Mouse (Mus musculus) hindbrain, embryonic 16.5 days (tissue): Measurements from ENCODE around the gene Rrbp1. TPM values are rescaled to one million over a fixed set of nuclear protein-coding genes. Genes with fewer than 3 reads are reported as not detected.

Experiments used
- ATAC-seq: fragments of 200-750 bp; cut with Nextera tagmentation; 2 replicates; pipeline ENCODE4 v1.8.0; 2017; ENCODE audit warnings: moderate TSS enrichment, moderate library complexity
- H3K27ac ChIP-seq: fragments of 300-500 bp; sonication (generic); 2 replicates; pipeline ENCODE4 v1.5.1; 2014; ENCODE audit warnings: low read depth, mild to moderate bottlenecking, control low read depth, low read length, moderate library complexity
- H3K27me3 ChIP-seq: fragments of 300-500 bp; sonication (generic); replicated peaks from 2 replicates; pipeline ENCODE4 v1.6.1; 2014; ENCODE audit warnings: low read length; ENCODE audit not compliant: control insufficient read depth, insufficient read depth
- H3K36me3 ChIP-seq: fragments of 300-500 bp; sonication (generic); 2 replicates; pipeline ENCODE4 v1.6.1; 2014; ENCODE audit warnings: mild to moderate bottlenecking, low read length, moderate library complexity, mixed read lengths; ENCODE audit not compliant: control insufficient read depth, insufficient read depth
- H3K4me1 ChIP-seq: fragments of 300-500 bp; sonication (generic); 2 replicates; pipeline ENCODE4 v1.6.1; 2014; ENCODE audit warnings: low read depth, low read length; ENCODE audit not compliant: control insufficient read depth, insufficient read depth
- H3K4me2 ChIP-seq: fragments of 300-500 bp; sonication (generic); 2 replicates; pipeline ENCODE4 v1.6.1; 2014; ENCODE audit warnings: mild to moderate bottlenecking, low read length, control low read depth, moderate library complexity
- H3K4me3 ChIP-seq: fragments of 300-500 bp; sonication (generic); 2 replicates; pipeline ENCODE4 v1.5.1; 2014; ENCODE audit warnings: mild to moderate bottlenecking, low read length, control low read depth, moderate library complexity
- H3K9ac ChIP-seq: fragments of 300-500 bp; sonication (generic); 2 replicates; pipeline ENCODE4 v1.6.1; 2014; ENCODE audit warnings: low read depth, mild to moderate bottlenecking, control low read depth, low read length, moderate library complexity
- H3K9me3 ChIP-seq: fragments of 300-500 bp; sonication (generic); 2 replicates; pipeline ENCODE4 v1.6.1; 2014; ENCODE audit warnings: mild to moderate bottlenecking, low read length, moderate library complexity; ENCODE audit not compliant: control insufficient read depth
- WGBS: fragments of 180-500 bp; shearing (Covaris S2); extraction: QIAGEN DNeasy Blood & Tissue Kit; methylation state at CpG from one replicate; pipeline ENCODE4 v1.1.7; 2014; 5-methylcytosine and 5-hydroxymethylcytosine counted together
- polyA plus RNA-seq: library from polyadenylated mRNA; unstranded; fragments of >200 nt; fragmentation: Nextera tagmentation; extraction: Ambion mirVana; gene quantifications from 2 replicates; pipeline ENCODE4 v1.2.1, GENCODE M21; 2015

Rrbp1 gene
- polyA plus RNA-seq, 1 experiment from 2014 or later: 32.8 TPM

- peaks cover 26% of the 10 kb centered on the region for H3K4me1 ChIP-seq
- 73% methylated on average over 5 of the region's 5 CpGs for WGBS
Measured at GRCm38 (mm10) chr2:143917622-143918021, 93.4 kb downstream of the Rrbp1 start.

GRCm38 (mm10) chr2:143916229-143916628 lies 94.8 kb downstream of the Rrbp1 start:
- peak overlapping the region; percentile 86 for H3K27ac ChIP-seq
- peaks cover 26% of the 10 kb centered on the region for H3K4me1 ChIP-seq
- peak overlapping the region; percentile 65 for H3K4me3 ChIP-seq
- whole genome bisulfite sequencing: 8% methylated on average over 5 of the region's 5 CpGs
- no peak for ATAC-seq
- H3K27me3 ChIP-seq: no peaks in the 10 kb centered on the region
- H3K4me2 ChIP-seq: peak overlapping the region; percentile 76
- H3K36me3 ChIP-seq: no peaks in the 10 kb centered on the region
- no peaks in the 10 kb centered on the region for H3K9me3 ChIP-seq
- peak overlapping the region; percentile 83 for H3K9ac ChIP-seq

More at GRCm38 (mm10) chr2:143917622-143918021, 93.4 kb downstream of the Rrbp1 start:
- Histone ChIP-seq H3K27me3 (no peaks in the 10 kb centered on the region), H3K27ac (no peak overlapping the region), H3K36me3 (no peaks in the 10 kb centered on the region), H3K9me3 (no peaks in the 10 kb centered on the region), H3K4me3 (no peak overlapping the region), H3K9ac (no peak overlapping the region; the same call in 1 of the 2 replicates), H3K4me2 (peak overlapping the region; percentile 29)
- ATAC-seq: no peak

- Histone ChIP-seq H3K27me3 (no peaks in the 10 kb centered on the region), H3K4me3 (peak overlapping the region; percentile 65), H3K27ac (peak overlapping the region; percentile 86), H3K9me3 (no peaks in the 10 kb centered on the region), H3K4me2 (peak overlapping the region; percentile 76), H3K4me1 (peaks cover 26% of the 10 kb centered on the region), H3K36me3 (no peaks in the 10 kb centered on the region), H3K9ac (peak overlapping the region; percentile 83)
- peak; percentile 20 for ATAC-seq
- 0% methylated on average over 32 of the region's 32 CpGs for WGBS
Measured at GRCm38 (mm10) chr2:143915600-143916135, 95.4 kb downstream of the Rrbp1 start.

DNA sequence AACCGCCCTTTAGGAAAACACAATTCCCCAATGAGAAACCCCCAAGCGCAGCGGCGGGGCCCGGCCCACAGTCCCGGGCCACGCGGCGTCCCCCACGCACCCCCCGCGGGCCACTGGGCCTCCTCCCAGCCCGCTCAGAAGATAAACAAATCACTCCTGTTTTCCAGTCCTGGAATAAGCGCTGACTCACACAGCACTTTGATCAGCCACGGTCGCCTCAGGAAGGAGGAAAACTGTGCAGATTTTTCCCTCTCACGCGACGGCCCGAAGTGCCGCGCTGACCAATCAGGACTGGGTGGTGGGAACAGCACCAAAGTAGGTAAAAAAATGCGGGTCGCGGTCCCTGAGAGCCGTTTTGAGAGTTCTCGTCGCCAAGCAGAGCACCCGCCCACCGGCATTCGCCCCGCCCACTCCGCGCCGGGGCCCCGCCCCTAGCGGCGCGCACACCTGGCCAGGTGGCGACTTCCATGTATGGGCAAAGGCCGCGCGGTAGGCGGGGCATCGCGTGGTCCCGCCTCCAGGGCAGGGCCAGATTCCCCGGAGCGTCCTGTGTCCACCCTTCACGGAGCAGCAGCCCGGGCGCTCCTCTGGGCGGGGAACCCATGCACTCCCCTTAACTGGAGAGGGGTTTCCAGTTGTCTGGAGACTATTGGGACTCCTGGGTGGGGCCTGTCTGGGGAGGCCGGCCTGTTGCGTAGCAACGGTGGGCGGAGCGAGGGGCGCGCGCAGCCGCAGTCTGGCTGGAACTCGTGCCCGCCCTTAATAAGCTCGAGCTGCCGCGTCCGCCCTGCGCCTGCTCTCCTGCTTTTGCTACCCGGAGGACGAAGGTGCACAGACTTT lies 96.1 kb downstream of the Rrbp1 start, which contains the start of gene Dstn:
TSS of gene Dstn (plus strand) at position 561 of the 840 bp plus-strand sequence.
- peak within 1 kb of the TSS; percentile 76 for H3K4me2 ChIP-seq
- H3K4me3 ChIP-seq: peak within 1 kb of the TSS; percentile 65
- H3K27me3 ChIP-seq: no peaks in the 10 kb centered on the region
- H3K9me3 ChIP-seq: no peaks in the 10 kb centered on the region
- no peaks in the 10 kb centered on the region for H3K36me3 ChIP-seq
- peaks cover 26% of the 10 kb centered on the region for H3K4me1 ChIP-seq
- under 1% methylated on average over 66 of the region's 71 CpGs for WGBS
- peak within 1 kb of the TSS; percentile 83 for H3K9ac ChIP-seq
- H3K27ac ChIP-seq: peak within 1 kb of the TSS; percentile 86
- ATAC-seq: peak; percentile 96

GRCm38 (mm10) chr2:143914221-143914620 lies 96.8 kb downstream of the Rrbp1 start:
- Histone ChIP-seq H3K9me3 (no peaks in the 10 kb centered on the region), H3K9ac (peak overlapping the region; percentile 83), H3K36me3 (no peaks in the 10 kb centered on the region), H3K27me3 (no peaks in the 10 kb centered on the region), H3K4me3 (peak overlapping the region; percentile 65), H3K27ac (peak overlapping the region; percentile 86), H3K4me1 (peaks cover 25% of the 10 kb centered on the region), H3K4me2 (peak overlapping the region; percentile 70)
- WGBS: 6% methylated on average over 10 of the region's 10 CpGs
- no peak for ATAC-seq

GRCm38 (mm10) chr2:143912199-143912598 lies 98.9 kb downstream of the Rrbp1 start:
- Histone ChIP-seq H3K9me3 (no peaks in the 10 kb centered on the region), H3K36me3 (no peaks in the 10 kb centered on the region), H3K4me3 (no peak overlapping the region), H3K4me2 (no peak overlapping the region), H3K27me3 (no peaks in the 10 kb centered on the region), H3K27ac (no peak overlapping the region), H3K9ac (no peak overlapping the region), H3K4me1 (peaks cover 9% of the 10 kb centered on the region)
- ATAC-seq: no peak
- WGBS: 85% methylated on average over 2 of the region's 2 CpGs

- WGBS: 82% methylated on average over 2 of the region's 2 CpGs
- no peaks in the 10 kb centered on the region for H3K9me3 ChIP-seq
- H3K4me3 ChIP-seq: no peak overlapping the region
- no peaks in the 10 kb centered on the region for H3K27me3 ChIP-seq
- H3K9ac ChIP-seq: no peak overlapping the region
- ATAC-seq: no peak
- no peaks in the 10 kb centered on the region for H3K4me1 ChIP-seq
- H3K27ac ChIP-seq: no peak overlapping the region
- H3K4me2 ChIP-seq: no peak overlapping the region
- no peaks in the 10 kb centered on the region for H3K36me3 ChIP-seq
Measured at GRCm38 (mm10) chr2:143909230-143909629, 101.8 kb downstream of the Rrbp1 start.

DNA sequence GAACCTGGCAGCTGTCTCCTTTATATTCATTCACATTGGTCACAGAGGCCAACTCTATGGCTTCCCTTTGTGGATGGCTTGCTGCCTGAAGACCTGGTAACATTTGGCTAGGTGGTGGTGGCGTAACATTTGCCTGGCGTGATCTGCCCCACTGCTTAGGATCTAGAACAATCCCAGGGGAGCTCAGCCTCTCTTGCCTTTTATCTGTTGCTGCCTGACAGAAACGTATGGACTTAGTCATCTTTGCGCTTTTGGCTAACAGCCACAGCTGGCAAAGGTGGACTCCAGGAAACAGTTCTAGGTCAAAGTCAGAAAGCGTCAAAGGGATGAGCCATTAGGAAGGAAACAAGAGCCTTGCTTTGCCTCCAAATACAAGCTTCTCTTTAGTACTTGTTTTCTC lies 106.2 kb downstream of the Rrbp1 start:
- Histone ChIP-seq H3K9me3 (no peaks in the 10 kb centered on the region), H3K27me3 (no peaks in the 10 kb centered on the region), H3K4me2 (no peak overlapping the region), H3K4me1 (peaks cover 2% of the 10 kb centered on the region; the same call in 1 of the 2 replicates), H3K36me3 (no peaks in the 10 kb centered on the region), H3K27ac (no peak overlapping the region), H3K9ac (no peak overlapping the region), H3K4me3 (no peak overlapping the region)
- no peak for ATAC-seq
- 81% methylated on average over 5 of the region's 5 CpGs for WGBS

DNA sequence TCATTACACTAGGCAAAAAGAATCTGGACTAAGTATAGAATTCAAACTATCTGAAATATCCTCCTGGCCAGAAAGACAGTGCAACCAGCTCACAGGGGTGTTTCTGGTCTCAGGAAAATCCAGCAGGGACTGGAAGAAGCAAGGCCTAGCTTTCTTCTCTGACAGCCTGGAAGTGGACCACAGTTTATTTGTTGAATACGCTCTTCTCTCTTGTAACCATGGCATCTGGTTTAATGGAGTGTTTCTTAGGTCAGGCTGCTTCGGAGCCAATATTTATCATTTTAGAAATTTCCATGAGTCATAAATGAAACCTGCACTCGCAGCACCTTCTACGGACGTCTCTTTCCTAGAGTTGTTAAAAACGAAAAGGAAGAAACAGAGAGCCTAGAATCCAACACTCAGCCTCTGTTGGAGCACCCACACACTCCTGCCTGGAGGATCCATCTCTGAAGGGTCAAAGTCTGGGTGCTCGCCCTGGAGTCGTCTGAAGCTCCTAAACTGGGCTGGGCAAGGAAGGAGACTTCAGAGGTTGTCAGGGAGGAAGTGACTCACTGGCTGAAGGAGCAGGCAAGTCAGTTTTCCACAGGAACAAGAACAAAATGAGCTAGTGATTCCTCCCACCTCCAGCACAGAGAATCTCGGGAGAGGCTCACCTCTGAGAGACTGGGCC lies 107.6 kb downstream of the Rrbp1 start:
- H3K9me3 ChIP-seq: no peaks in the 10 kb centered on the region
- no peak overlapping the region for H3K4me2 ChIP-seq
- H3K27ac ChIP-seq: no peak overlapping the region
- no peak for ATAC-seq
- 75% methylated on average over 9 of the region's 9 CpGs for WGBS
- no peak overlapping the region for H3K9ac ChIP-seq
- H3K36me3 ChIP-seq: no peaks in the 10 kb centered on the region
- peaks cover 2% of the 10 kb centered on the region; the same call in 1 of the 2 replicates for H3K4me1 ChIP-seq
- H3K27me3 ChIP-seq: no peaks in the 10 kb centered on the region
- H3K4me3 ChIP-seq: no peak overlapping the region
